Mouse (Mus musculus): ENCODE data around the gene Cyp3a16. TPM values are rescaled to one million over a fixed set of nuclear protein-coding genes. Genes with fewer than 3 reads are reported as not detected.
"Not testable (repeated sequence)": the region's sequence is repeated elsewhere in the genome, so short reads cannot be mapped to it uniquely, and the experiment has no call there.

The Cyp3a16 gene
- total RNA-seq (2021), result not detected

DNA sequence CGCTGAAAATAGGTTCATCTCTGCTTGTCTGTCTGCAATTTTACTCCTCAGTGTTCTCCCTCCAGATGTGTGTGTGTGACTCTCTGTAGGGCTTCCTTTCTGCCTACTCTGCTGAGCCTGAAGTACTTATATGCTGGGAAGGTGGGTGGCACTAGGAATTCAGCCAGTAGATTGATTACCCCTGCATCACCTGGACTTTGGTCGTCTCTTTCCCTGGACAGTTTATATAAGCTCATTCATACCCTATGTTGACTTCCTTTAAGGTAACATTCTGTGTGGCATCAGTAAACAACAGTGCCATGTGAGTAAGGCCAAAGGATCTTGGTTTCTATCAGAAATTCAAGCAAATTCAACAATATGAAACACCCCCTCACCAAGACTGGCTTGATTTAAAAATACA lies at the start of gene Cyp3a16:
Cyp3a16 (minus strand) TSS at position 101 of the 400 bp plus-strand sequence.
- intact Hi-C loops (cut with DNase I); DNase-seq: not testable (repeated sequence)

DNA sequence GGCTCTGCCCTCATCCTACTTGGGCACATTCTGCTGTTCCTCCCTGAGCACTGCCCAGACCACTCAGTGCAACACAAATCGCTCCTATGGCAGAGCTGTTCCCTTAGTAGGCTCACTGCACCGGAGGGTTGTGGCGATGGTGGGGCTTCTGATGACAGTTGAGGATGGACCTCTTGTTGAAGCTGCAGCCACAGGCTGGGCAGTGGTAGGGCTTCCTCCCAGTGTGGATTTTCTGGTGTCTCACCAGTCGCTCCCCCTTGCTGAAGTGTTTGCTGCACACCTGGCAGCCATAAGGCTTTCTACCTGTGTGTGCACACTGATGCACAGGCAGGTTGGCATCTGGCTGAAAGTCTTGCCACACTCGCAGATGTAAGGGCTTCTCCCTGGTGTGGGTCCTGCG lies 20.8 kb upstream of the Cyp3a16 start:
- no peak for DNase-seq
- intact Hi-C loops (cut with DNase I), result no loop called here

DNA sequence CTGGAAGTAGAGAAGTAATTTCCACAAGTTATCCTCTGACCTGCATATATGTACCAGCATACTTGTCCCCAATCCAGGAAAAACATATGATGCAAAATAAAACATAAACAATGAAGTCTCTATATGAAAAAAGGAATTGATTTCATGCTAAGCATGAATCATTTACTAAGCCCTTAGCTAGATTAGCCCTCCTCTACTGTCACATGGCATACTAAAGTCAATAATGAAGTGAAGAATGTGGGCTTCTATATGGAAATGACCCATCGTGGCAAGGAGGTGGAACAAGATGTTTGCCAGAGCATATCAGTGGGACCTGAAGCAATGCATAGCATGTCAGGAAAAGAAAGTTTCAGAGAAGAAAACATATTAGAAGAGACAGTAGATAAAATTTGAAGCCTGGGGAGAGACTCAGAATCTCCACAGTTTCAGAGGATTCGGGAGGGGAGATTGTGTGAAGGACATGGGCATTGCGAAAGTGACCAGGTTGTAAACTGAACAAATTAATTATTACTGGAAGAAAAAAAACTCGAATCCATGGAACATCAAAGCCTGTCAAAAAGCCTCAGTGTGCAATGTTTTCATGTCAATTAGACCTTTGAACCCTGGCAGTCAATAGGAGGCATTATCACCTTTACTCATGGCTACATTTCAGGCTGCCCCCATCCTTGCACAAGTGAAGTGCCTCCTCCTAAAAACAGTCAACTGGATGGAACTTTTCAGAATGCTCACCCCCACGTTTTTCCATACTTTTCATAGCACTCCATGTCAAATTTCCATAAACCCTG lies 5.0 kb downstream of the Cyp3a16 start:
- intact Hi-C loops (cut with DNase I), result no loop called here
- no peak for DNase-seq

DNA sequence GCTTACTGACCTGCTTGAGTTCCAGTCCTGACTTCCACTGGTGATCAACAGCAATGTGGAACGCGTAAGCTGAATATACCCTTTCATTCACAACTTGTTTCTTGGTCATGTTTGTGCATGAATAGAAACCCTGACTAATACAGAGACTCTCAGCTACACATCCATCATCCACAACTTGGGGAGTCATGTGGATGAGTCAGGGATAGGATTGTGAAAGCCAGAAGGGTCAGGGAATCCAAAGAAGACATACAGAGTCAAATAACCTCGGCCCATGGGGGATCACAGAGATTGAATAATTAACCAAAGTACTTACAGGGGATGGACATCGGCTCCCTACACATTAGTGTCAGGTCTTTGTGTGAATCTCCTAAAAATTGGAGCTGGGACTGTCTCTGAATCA lies 7.2 kb downstream of the Cyp3a16 start:
- intact Hi-C loops (cut with DNase I), result no loop called here
- no peak for DNase-seq

DNA sequence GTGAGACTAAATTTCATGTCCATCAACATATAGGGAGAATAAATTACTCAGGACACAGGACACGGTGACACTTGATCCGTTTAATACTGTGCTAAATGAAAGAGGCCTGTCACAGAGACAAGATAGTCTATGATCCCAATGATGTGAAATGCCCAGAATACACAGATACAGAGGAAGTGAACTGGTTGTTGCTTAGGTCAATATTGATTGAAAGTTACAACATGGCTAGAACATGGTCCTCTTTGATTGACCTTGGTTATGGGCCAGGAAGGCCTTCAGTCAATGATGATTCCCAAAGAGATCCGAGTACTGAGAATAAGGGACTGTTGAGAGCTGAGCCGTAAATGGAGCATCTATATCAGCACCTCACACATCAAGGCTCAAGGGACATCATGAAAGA lies 15.1 kb downstream of the Cyp3a16 start:
- no peak for DNase-seq
- intact Hi-C loops (cut with DNase I), result no loop called here

DNA sequence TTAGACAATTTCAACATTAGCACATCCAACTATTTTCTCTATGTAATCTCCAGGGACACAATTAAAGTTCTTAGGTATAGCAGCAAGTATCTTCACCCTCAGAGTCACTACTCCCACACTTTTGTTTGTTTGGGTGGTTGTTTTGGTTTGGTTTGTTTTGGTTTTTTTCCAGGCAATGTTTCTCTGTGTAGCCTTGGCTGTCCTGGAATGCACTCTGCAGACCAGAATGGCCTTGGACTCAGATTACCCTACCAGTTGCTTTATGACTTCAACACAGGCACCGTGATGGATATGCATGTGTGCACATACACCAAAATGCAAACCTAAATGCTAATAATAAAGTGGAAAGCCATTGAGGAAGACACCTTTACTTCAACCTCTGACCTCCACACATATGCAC lies 35.8 kb downstream of the Cyp3a16 start:
- intact Hi-C loops (cut with DNase I), result no loop called here
- DNase-seq, result no peak

DNA sequence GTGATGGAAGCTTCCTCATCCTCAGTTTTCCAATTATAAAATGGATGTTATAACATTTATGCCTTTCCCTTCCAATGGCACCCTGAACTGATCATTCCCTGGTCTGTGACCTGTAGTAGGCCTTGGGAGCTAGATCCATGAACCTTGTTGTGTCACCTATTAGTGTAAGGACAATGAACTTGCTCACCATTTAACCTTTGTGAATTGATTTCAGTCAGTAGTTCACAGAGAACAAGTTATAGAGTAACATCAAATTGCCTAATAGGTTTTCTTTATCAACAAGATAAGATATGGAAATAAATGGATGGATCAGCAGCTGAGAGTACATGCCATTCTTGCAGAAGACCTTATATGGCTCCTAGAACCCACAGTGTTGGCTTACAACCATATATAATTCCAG lies 38.5 kb downstream of the Cyp3a16 start:
- DNase-seq, result no peak
- intact Hi-C loops (cut with DNase I), result no loop called here

DNA sequence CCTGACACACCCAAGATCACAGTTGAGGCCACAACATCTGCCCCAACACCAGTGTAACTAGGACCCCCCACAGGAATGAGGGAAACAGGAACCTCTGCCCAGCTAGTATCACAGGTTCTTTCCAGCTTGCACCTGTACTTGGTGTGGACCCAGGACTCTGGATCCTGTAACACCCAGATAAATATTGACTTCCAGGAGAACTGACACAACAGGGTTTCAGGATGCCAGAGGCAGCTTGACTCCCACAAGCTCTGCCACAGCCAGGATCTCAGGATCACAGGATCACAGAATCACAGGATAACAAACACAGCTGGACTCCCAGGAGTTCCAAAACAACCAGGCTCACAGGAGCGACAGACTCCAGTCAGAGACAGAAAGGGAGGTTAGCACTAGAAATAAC lies 47.2 kb downstream of the Cyp3a16 start:
- DNase-seq, result no peak
- intact Hi-C loops (cut with DNase I), result no loop called here

DNA sequence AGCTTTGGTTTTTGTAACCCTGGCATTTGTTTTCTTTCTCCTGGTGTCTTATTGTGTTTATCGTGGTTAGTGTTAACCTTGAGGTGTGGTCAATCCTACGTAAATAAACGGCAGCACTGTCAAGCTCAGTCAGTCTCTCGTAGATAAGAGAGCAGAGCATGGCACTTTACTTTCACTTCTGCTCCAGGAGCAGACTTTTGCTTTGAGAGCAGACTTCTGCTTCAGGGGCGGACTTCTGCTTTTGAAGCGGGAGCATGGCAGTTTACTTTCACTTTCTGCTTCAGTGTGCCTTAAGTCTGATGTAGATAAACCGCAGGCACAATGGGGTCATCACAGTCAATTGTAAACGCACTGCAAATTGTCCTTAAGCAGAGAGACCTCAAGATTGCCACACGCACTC lies 54.1 kb downstream of the Cyp3a16 start:
- DNase-seq; intact Hi-C loops (cut with DNase I): not testable (repeated sequence)

Other genes with a start within 250 kb of the Cyp3a16 start
- gene Zfp655, start 238.0 kb downstream of the Cyp3a16 start, total RNA-seq (2021), result 10 to 100 TPM; 25.5 to 28.9 TPM
- gene Zscan25, start 189.2 kb downstream of the Cyp3a16 start, total RNA-seq (2021), result 10 to 100 TPM; 17.5 to 17.8 TPM
- under 1 TPM in 1 of 2 experiments, not detected in 1; 0.28 TPM for gene Cyp3a57, start 124.4 kb downstream of the Cyp3a16 start, total RNA-seq (2021)
- not detected for gene Cyp3a41b, start 115.0 kb upstream of the Cyp3a16 start, total RNA-seq (2021)

Data from left cerebral cortex, postnatal 4 days (tissue).